8 mouse cellular contexts compared by ENCODE assay signal in the genomic region with DNA sequence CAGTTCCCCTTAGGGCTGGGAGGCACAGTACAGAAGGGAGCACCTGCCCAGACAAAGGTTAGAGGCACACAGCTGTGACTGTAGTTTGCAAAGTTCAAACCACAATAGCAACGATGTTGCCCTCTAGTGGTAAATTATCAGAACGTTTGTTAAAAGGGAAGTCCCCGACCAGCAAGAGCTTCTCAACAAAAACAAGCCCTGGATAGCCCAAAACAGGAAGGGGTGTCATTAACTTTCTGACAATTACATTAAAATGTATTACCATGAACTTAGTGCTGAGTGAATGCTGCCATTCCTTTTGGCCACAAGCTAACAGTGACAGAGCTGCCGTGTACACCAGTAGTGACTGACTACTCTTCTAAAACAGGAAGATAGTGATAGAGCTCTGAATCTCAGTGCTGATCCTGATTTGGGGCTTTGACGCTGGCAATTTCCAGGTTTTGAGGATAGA. TPM values are rescaled to one million over a fixed set of nuclear protein-coding genes. Genes with fewer than 3 reads are reported as not detected.
A peak's percentile ranks its signal among the peaks of the same experiment; 100 is the strongest.
DNase-seq lines count a peak whose midpoint lies in the region; TF ChIP-seq lines count a peak whose summit lies in the region.

No protein-coding gene starts in this region.

- no peak for TF ChIP-seq POLR2A in ES-Bruce4 (IDR thresholded peaks at IDR 0.05; ENCODE audit: insufficient read depth, low read length)
- no peak for TF ChIP-seq POLR2A in cerebellum, adult 2 months (IDR thresholded peaks at IDR 0.05; ENCODE audit: borderline replicate concordance, insufficient read depth, low read length)
- TF ChIP-seq POLR2A in small intestine, adult 2 months (IDR thresholded peaks at IDR 0.05; ENCODE audit: low read depth, low read length) = no peak

- H3K9me3 ChIP-seq in ES-Bruce4 (replicated peaks; ENCODE audit: control insufficient read depth, insufficient read depth, low read length, poor library complexity, severe bottlenecking) = no peaks in the 10 kb centered on the region

- no peak overlapping the region for H3K9ac ChIP-seq in ES-Bruce4 (ENCODE audit: low read depth, poor library complexity, severe bottlenecking)

- H3K36me3 ChIP-seq in ES-Bruce4 (ENCODE audit: control insufficient read depth, insufficient read depth, low read length, poor library complexity, severe bottlenecking) = no peaks in the 10 kb centered on the region
- H3K36me3 ChIP-seq in small intestine, adult 2 months (ENCODE audit: control insufficient read depth, insufficient read depth, low read length) = no peaks in the 10 kb centered on the region

- no peaks in the 10 kb centered on the region for H3K27me3 ChIP-seq in ES-Bruce4 (ENCODE audit: control insufficient read depth, insufficient read depth, low read length, poor library complexity, severe bottlenecking)
- H3K27me3 ChIP-seq in cerebellum, adult 2 months (ENCODE audit: control insufficient read depth, insufficient read depth, low read length) = no peaks in the 10 kb centered on the region
- no peaks in the 10 kb centered on the region for H3K27me3 ChIP-seq in small intestine, adult 2 months (ENCODE audit: control insufficient read depth, insufficient read depth, low read length)

- WGBS in cerebellum, adult 2 months = under 1% methylated on average over 5 of the region's 5 CpGs
- 6% methylated on average over 5 of the region's 5 CpGs for WGBS in small intestine, adult 2 months

- no peak for TF ChIP-seq EP300 in ES-Bruce4 (IDR thresholded peaks at IDR 0.05; ENCODE audit: insufficient read depth, low read depth, low read length)

- TF ChIP-seq CTCF in ES-Bruce4 (IDR thresholded peaks at IDR 0.05; ENCODE audit: low read depth, low read length) = peak; percentile 21
- TF ChIP-seq CTCF in cerebellum, adult 2 months (IDR thresholded peaks at IDR 0.05; ENCODE audit: borderline replicate concordance, insufficient read depth, low read depth, low read length) = peak; percentile 46
- TF ChIP-seq CTCF in small intestine, adult 2 months (IDR thresholded peaks at IDR 0.05; ENCODE audit: extremely low read depth, insufficient read length, insufficient replicate concordance, low read depth, low read length) = peak; percentile 25; the same call in 1 of the 2 replicates

- DNase-seq in 416B (ENCODE audit: low read depth) = peak; percentile 91
- peak; percentile 36 to 48 for DNase-seq in cerebellum, adult 2 months
- DNase-seq in heart, adult 9 months (ENCODE audit: low spot score in 2 of 2) = peak; percentile 10 to 14
- DNase-seq in kidney, adult 9 months = peak; percentile 53
- DNase-seq in lung, postnatal 14 days = peak; percentile 13
- DNase-seq in gastrocnemius, adult 8-10 months (ENCODE audit: low spot score in 2 of 2) = no peak

- H3K4me3 ChIP-seq in ES-Bruce4 (ENCODE audit: low read depth, low read length) = no peak overlapping the region
- H3K4me3 ChIP-seq in cerebellum, adult 2 months (replicated peaks; ENCODE audit: insufficient read depth, low read depth, low read length) = peak overlapping the region; percentile 9
- H3K4me3 ChIP-seq in small intestine, adult 2 months (ENCODE audit: low read depth, low read length) = no peak overlapping the region

- H3K4me1 ChIP-seq in ES-Bruce4 (ENCODE audit: control insufficient read depth, insufficient read depth, low read length) = no peaks in the 10 kb centered on the region
- no peaks in the 10 kb centered on the region; the same call in 1 of the 2 replicates for H3K4me1 ChIP-seq in cerebellum, adult 2 months (ENCODE audit: control insufficient read depth, insufficient read depth, low read length)
- peaks cover 2% of the 10 kb centered on the region; the same call in 1 of the 2 replicates for H3K4me1 ChIP-seq in small intestine, adult 2 months (ENCODE audit: control insufficient read depth, insufficient read depth, insufficient read length, low read length)

- no peak overlapping the region for H3K27ac ChIP-seq in ES-Bruce4 (ENCODE audit: insufficient read depth, low read length)
- H3K27ac ChIP-seq in cerebellum, adult 2 months (ENCODE audit: insufficient read depth, low read length) = no peak overlapping the region
- H3K27ac ChIP-seq in small intestine, adult 2 months (ENCODE audit: insufficient read depth, low read depth, low read length) = no peak overlapping the region

RNA-seq across cellular contexts. Expression of gene Lrrc6, which starts 24.7 kb away (rescaled TPM):
- not detected in 2 replicates for polyA plus RNA-seq in ES-Bruce4 (2011; ENCODE audit: insufficient read depth, insufficient read length, low read depth, missing spikeins)
- polyA plus RNA-seq in cerebellum, adult 2 months (2012; rRNA removed) = 0.87 and 1.2 TPM in 2 replicates
- not detected in 2 replicates for polyA plus RNA-seq in small intestine, adult 2 months (2012; rRNA removed)
- not detected for total RNA-seq in gastrocnemius, adult 8-10 months (2022)

Comparison
In these comparisons a context has a peak if more than half of its experiments do, and no peak if none do; other contexts are left out.
1. DNase-seq: peak in 416B (single experiment), cerebellum, adult 2 months (2 of 2), heart, adult 9 months (2 of 2), kidney, adult 9 months (single experiment) and lung, postnatal 14 days (single experiment); none in gastrocnemius, adult 8-10 months (0 of 2).
2. Peak in every context shown above with its lines, with median percentiles within 50 percentile points of each other: CTCF ChIP-seq.